Mouse (Mus musculus): ENCODE measurements around the gene Nrros.

Gene Nrros

GRCm38 (mm10) chr16:32160742-32161323, 4.6 kb downstream of the Nrros start:
- DNase-seq, result no peak

GRCm38 (mm10) chr16:32158966-32159365, 6.4 kb downstream of the Nrros start:
- DNase-seq, result no peak

- no peak for DNase-seq
These were observed 8.0 kb downstream of the Nrros start for GRCm38 (mm10) chr16:32157369-32157768.

- no peak for DNase-seq
These were observed 8.7 kb downstream of the Nrros start for GRCm38 (mm10) chr16:32156719-32157118.

GRCm38 (mm10) chr16:32154437-32154836, 11.0 kb downstream of the Nrros start:
- DNase-seq, result peak; percentile 57

- no peak for DNase-seq
These were observed 11.4 kb downstream of the Nrros start for GRCm38 (mm10) chr16:32153976-32154375.

GRCm38 (mm10) chr16:32147589-32148207, 17.7 kb downstream of the Nrros start:
- no peak for DNase-seq

GRCm38 (mm10) chr16:32144592-32144991, 20.8 kb downstream of the Nrros start:
- DNase-seq, result no peak

- no peak for DNase-seq
These were observed 21.6 kb downstream of the Nrros start for GRCm38 (mm10) chr16:32143766-32144165.

GRCm38 (mm10) chr16:32138954-32139353, 26.4 kb downstream of the Nrros start:
- DNase-seq, result no peak

- no peak for DNase-seq
These were observed 29.5 kb downstream of the Nrros start for GRCm38 (mm10) chr16:32135842-32136357.

GRCm38 (mm10) chr16:32133148-32133547, 32.2 kb downstream of the Nrros start:
- DNase-seq, result no peak

GRCm38 (mm10) chr16:32130190-32130826, 35.1 kb downstream of the Nrros start:
- no peak for DNase-seq

- DNase-seq, result no peak
These were observed 35.8 kb downstream of the Nrros start for GRCm38 (mm10) chr16:32129449-32130189.

- DNase-seq, result no peak
These were observed 38.3 kb downstream of the Nrros start for GRCm38 (mm10) chr16:32127046-32127445.

GRCm38 (mm10) chr16:32125364-32125763, 40.0 kb downstream of the Nrros start:
- no peak for DNase-seq

GRCm38 (mm10) chr16:32124444-32125335, 40.7 kb downstream of the Nrros start:
- DNase-seq, result no peak

GRCm38 (mm10) chr16:32124020-32124419, 41.4 kb downstream of the Nrros start:
- no peak for DNase-seq

- DNase-seq, result no peak
These were observed 44.9 kb downstream of the Nrros start for GRCm38 (mm10) chr16:32120454-32120853.

GRCm38 (mm10) chr16:32116186-32116585, 49.2 kb downstream of the Nrros start:
- DNase-seq, result no peak

- DNase-seq, result no peak
These were observed 49.6 kb downstream of the Nrros start for GRCm38 (mm10) chr16:32115781-32116180.

GRCm38 (mm10) chr16:32114968-32115695, 50.3 kb downstream of the Nrros start:
- DNase-seq, result peak; percentile 92
